Mouse (Mus musculus) layer of hippocampus, adult 8-10 months (tissue): ENCODE measurements around the gene Slc25a13. TPM values are rescaled to one million over a fixed set of nuclear protein-coding genes. Genes with fewer than 3 reads are reported as not detected.

Experiments used
- DNase-seq, 2 experiments: peaks; one replicate each; pipeline ENCODE4 v3.0.0; 2022; ENCODE audit warnings: low spot score in 2 of 2
- total RNA-seq, 4 experiments: library from RNA; stranded (reverse); gene quantifications; 2 replicates each; pipeline ENCODE4 v1.2.4; 2022

The Slc25a13 gene
- total RNA-seq, 4 experiments from 2014 or later = 3.3 to 6.7 (median 4.3) TPM

DNA sequence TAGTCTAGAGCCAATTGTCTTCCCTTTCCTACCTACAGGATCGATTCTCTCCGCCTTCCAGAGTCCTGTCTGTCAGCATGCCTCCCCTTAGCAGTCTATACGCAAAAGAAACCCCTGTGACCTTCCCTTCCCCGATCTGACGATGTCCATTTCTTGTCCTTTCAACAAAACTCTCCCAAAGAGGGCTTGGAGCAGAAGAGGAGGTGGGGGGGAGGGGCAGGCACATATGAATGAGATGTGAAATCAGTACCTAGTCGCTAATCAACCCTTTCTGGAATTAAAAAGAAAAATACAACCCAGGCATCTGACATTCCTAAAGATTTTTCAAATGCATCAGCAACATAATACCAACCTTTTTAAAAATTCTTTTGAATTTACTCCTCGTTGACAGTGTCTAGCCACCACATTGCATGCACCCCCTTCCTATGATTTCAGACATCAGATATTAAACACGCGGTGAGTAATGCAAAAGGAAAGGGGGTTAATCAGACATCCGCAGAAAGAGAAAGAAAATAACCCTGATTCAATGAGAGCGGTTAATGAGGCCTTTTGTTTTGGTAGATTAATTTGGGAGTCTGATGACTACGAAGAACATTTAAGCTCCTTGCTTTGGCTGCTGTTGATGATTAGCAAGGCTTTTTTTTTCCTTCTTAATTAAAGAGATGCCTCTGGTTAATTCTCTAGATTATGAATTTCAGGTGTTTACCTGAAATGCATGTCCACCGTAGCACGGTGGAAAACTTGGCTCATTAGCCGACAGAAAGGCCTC, 43.6 kb downstream of the Slc25a13 start:
- DNase-seq = no peak

DNA sequence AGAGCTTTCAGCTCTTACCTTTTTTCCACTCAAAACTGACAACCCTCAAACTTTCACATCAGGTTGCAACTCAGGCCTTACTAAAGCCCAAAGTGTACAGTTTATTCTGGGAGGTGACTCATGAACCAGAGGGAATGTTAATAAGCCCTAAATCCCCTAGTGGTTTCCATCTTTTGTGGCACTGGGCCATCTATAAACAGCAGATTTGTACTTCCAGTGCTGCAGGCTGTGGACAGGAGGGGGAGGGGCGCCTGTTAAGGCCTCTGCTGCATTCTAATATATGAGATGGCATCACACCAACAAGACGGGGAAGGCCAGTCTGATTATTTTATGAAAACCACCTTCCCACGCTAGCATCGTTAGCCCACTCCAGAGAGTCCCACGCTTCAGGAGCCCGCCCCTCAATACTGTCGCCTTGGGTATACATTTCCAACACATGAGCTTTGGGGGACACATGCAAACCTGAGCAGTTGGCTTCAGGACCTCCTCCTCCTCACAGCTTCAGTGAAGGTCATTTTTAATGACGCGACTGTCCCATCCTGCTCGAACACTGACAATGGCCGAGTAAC, 48.3 kb downstream of the Slc25a13 start:
- no peak for DNase-seq

DNA sequence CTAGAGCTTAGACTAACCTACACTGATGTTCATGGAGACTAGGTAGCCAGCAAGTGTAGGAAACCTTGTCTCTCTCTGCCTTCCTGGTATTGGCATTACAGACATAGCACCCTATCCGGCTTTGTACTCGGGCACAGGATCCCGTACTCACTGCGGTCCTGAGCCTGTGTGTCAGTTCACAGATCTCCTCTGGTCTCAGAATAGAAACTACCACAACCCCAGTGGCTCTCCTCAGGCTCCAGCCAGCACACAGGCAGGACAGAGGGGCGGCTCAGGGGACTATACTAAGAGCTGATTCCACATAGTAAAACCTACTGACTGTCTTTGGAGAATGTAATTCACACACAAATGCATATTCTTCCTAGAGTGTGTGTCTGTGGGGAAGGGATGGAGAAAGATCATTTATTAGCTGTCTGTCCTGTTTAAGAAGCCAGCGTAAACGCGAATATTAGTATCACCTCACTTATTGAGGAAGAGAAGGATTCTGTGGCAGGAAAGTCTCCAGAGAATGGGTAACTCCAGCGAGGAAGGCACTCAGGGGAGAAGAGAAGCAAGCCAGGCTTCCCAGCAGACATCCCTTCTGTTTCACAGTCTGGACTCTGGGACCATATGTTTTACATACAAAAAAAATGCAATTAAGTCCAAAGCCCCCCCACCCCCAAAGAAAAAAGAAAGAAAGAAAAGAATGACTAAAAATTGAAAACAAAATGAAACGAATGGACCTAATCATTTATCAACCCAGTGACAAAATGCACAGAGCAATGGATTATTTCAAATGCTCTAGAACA, 49.4 kb downstream of the Slc25a13 start:
- DNase-seq = no peak

DNA sequence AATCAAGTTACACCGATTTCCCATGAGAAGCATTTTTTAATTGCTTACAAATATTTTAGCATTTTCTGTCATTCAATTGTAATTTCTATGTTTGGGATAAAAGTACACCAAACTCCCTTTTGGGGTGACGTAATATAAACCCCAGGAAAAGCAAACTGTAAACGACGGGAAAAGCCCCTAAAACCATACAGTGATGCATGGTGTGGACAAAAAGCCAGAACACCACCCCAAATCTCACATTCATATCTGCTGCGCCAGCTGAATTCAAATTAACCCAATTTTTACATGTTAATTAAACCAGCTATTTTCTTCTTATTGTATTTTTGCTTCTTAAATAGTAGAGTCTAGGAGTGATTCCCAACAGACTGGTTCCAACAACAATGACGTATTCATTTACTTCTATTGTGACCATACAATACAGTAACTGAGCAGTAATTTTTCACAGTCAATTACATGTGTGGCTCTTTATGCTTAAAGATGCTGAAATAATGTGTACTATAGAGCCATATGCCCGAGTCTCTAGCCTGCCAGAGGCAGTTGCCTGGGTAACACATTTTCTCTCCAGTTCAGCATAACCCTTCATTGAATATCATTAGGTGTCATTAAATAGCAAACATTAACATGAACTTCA, 53.9 kb downstream of the Slc25a13 start:
- no peak for DNase-seq

DNA sequence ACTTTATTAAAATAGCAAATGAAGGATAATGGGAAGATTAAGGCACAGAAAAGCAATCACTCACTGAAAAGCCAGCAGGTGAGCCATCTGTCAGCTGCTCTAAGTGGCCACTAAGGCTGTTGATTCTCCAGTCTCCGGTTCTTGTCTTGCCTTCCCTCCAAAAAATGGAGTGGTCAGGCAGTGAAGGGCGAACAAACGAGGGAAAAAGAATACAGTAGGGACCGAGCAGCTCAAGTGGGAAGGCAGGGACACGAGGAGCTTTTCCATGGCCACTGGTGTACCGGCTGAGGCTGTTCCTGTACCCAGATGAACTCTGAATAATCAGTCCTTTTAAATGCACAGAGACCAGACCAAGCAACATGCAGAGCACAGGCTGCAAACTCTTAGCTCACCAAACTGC, 54.8 kb downstream of the Slc25a13 start:
- DNase-seq = no peak

DNA sequence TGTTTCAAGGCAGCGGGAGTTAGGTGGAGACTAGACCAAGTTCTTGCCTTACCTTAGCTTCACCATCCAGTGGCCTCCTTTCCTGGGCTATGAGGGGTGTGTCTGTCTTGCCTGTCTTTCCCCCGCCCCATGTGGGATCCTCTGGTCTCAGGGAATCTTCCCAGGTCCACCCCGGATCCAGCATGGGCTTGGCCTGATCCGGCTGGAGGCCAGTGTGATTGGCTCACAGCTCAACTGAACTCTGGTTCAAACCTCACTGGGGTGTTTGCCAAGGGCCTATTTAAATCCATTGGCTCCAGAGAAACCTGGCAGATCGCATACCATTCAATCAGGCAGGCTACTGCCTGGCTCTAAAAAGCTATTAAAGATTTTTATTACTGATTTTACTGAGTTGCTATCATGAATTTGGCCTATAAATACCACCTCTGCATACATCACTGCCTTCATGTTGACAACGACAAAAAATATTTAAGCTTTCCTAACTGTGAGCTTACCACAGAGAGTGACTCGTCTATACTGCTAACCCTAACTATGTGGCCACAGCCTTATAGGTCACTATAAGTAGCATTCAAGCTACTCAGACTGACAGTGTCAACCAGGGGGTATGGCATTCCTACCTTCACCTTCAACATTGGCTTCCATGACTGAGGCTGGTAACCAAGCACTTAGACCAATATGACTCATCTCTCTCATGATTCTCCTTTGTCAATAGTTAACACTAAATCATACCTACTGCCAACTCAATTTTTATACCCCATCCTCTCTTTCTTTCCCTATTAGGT, 56.1 kb downstream of the Slc25a13 start:
- DNase-seq = no peak

DNA sequence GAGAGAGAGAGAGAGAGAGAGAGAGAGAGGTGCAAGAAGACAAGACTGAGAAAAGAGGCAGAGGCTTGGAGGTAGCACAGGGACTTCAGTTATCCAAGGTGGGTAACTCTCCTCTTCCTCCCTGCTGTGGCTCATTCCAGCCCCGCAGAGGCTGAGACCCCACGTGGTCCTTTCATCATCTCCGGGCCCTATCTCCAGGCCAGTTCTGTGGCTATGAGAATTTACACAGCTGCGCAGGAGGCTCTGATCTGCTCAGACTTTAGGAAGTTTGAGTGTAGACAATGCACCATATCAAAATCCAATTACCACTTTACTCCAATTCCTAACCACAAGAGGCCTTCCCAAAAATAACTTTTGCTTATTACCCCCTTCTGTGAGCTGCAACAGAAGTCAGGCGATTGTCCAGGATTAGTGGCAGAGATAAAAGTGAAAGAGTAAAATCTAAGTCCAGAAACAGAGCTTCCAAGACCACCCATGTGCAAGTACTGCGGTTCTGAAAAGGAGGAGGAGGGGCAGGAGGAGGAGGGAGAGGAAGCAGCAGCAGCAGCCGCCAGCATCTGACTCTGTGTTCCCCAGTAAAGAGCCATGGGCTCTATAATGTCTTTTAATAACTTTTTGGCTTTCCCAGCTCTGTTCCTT, 57.6 kb downstream of the Slc25a13 start:
- DNase-seq = no peak

DNA sequence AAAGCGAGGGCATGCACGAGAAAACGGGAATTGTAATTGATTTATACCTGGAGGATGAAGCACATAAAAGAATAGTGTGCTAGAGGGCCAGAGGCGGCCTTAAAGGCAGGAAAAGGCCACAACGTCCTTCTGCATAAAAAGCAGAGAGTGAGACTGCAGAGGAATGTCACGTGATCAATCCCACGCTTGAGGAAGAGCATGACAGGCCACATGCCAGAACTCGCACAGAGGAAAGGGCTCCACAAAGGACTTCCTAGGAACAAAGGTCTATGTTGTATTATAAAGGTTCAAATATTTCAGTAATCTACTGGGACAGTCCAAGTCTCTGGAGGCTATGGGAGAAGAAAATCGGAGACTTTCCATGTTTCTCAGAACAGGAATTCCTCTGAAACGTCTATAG, 63.5 kb downstream of the Slc25a13 start:
- DNase-seq = no peak

DNA sequence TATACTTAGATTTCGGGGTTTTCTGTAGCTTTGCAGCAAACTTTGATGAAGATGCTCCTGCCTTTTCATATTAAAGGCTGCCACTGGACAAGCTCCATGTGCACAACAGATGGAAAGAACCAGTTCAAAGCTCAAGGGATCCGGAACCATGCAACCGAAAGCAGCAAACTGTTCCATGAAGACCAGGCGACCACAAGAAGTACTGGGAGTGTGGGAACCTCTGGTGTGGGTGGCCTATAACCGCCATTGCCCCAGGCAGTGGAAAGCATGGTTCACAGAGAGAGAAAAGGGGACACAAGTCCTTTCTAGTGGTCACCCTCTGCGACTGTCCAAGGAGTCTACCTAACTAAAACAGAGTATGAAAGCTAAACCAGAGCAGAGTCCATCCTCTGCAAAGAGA, 66.2 kb downstream of the Slc25a13 start:
- DNase-seq = no peak

DNA sequence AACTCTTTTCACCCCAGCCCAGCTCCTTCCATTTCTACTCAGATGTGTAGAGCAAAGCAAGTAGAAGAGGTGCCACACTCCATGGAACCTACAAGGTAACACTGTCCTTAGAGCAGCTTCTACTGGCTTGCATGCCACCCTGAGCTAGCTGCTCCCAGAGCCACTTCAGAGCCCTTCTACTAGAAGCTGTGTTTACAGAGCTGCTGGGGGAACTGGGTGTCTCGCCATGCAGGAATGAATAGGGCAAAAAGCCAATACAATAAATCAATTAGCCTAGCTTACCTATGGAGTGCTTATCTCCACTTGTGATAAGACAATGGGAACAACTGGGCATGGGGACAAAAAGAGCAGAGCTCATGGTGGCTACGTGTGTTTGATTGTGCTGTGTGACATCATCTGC, 67.2 kb downstream of the Slc25a13 start:
- DNase-seq = no peak

DNA sequence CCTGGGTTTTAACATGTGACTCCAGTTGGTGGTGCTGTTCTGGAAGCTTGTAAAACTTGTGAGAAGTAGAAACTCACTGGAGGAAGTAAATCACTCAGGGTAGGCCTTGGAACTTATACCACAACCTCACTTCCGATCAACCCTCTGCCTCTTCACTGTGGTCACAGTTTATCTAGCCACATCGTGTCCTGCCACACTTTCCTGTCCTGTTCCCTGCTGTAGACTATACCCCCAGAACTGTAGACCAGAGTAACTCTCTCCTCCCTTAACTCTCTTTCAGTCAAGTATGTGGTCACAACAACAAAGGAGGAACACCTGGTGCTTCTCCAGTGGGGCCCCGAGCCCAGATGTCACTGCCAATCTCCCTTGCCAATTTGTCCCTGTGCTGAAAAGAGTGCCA, 67.6 kb downstream of the Slc25a13 start:
- no peak for DNase-seq

DNA sequence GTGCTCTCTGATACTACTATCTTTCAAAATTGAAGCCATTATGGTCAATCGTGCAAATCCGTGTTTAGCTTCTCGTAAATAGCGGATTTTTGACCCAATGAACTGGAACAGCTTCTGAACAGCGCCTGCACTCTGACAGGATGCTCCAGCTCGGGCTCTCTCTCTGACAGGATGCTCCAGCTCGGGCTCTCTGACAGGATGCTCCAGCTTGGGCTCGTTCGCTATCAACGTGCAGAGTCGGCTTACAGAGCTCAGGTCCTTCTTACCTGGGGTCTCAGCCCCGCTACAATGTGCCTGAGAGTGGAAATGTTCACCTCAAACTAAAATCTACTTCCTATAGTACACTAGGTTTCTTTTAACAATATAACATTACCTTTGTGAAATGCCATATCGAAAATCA, 71.6 kb downstream of the Slc25a13 start:
- no peak for DNase-seq

DNA sequence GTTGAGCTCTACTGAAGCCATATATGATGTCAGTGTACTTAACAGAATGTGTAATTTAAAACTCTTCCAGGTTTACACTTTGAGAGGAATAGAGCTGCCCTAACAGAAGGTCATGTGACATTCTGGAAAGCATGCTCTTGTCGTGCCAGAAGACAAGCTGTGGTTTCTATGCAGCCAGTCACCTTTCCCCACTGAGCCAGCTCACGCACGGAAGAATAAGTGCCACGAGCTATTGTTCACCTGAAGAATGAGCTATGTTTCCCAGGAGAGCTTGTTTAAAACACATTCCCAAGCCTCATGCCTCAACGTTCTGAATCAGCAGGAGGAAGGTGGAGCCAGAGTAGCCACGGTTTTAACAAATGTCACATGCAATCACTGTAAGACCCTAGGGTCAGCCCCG, 73.4 kb downstream of the Slc25a13 start:
- DNase-seq = no peak

DNA sequence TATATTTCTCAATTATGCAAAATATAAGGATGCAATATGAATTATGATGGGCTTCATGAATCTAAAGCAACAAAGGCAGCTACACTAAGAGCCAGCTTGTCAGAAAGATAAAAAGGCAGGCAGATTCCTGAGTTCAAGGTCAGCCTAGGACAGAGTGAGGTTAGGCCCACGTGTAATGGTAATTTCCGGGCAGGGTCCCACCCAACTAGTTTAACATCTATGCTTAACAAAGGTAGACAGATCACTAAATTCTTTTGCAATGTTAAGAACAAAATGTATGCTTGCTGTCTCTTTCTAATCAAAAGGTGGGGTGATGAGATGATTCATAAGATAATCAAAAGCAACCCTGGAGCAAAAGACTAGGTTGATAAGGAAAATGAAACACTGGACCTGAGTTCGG, 76.6 kb downstream of the Slc25a13 start:
- no peak for DNase-seq

DNA sequence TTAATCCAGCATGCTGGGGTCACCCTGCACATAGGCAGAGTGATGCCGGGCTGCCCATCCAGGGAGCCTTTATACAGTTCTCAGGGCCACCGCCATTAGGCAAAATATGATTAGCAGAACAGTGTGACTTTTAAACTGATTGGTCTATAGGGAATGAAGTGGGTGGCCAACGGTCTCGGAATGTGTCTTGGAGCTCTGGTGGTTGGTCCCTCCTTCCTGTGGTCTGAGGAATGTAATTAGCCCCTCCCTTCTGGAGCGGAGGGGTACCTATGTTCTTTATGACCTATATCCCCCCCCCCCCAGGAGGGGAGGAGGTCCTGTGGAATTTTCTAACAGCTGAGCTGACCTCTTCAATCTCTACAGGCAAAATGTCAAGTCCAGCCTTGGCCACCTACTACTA, 77.9 kb downstream of the Slc25a13 start:
- no peak for DNase-seq

DNA sequence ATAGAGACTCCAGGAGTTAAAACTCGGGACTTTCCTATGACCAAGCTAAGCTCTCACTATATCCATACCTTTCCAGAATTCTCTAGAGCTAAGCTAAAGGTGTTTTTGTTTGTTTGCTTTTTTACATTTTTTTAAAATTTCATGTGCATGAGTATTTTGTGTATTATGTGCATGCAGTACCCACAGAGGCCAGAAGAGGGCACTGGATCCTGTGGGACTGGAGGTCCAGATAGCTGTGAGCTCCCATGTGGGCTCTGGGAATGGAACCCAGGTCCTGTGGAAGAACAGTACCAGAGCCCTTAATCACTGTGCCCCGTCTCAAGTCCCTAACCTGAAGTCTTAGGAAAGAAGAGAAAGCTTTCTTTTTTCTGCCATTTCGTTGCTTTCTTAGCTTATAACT, 80.2 kb downstream of the Slc25a13 start:
- no peak for DNase-seq

DNA sequence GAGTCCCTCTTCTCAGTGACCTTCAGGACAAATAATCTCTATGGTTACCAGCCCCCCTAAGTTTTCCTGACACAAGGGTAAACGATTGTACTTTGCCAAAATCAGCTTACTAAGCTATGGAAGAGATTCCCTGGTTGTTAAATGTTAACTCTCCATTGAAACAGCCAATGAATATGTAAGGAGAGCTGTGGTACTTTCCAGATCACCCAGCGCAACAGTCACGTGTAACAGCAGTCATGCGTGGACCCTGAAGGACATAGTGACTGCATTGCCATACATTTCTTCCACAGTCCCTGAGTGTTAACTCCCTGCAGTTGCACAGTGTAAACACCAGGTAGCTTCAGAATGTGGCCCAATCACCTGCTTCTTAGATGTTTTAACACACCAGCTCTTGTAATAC, 82.0 kb downstream of the Slc25a13 start:
- no peak for DNase-seq

DNA sequence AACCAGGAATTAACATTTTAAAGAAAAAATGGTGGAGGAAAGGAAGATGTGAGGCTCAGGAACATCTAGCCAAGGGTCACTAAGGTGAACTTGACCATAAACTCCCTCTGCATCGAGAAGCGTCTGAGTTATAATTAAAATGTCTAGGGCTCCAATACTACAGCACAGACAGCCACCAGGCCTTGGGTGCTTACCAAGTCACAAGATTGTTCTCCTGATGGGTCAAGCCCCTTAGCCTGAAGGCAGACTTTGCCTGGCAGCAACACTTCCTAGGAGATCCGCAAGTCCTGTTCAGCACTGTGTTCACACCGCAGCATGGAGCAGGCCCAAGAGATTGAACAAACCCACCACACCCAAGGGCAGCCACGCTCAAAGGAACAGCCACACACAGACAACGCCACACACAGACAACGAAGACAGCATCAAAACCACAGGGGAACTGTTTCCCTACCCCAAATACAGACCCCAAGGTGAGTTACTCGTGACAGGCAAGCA, 83.4 kb downstream of the Slc25a13 start:
- DNase-seq = no peak

DNA sequence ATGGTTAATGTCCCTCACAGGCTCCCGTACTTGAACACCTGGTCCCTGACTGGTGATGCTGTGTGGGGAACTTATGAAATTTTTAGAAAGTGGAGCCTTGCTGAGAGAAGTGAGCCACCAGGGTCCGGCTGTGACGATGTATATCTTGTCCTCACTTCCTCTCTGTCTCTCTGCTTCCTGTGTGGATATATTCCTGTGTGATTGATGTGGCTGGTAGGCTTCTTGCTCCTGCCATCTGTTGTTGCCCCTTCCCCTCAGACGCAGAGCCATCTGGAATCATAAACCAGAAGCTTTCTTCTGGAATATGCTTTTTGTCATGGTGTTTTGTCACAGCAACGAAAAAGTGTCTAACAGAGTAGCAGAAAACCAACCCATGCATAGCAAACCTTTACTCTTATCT, 84.9 kb downstream of the Slc25a13 start:
- DNase-seq = no peak

DNA sequence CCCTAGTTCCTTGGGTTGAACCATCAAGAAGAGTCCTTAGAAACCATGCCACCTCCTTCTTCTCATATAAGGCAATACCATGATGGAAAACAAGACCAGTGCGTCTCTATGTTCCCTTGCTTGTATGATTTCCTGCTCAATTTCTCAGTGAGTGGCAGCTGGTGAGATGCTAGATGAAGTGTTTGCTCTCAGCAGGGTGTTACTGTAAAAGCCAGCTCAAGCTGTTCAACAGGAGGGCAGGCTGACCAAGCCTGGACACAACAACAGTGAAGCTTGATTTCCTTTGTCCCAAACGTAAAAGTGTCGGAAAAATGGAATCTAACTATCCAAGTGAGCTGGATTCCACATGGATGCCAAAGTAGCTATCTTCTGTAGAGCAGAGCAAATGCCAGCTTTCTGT, 91.4 kb downstream of the Slc25a13 start:
- DNase-seq = no peak

DNA sequence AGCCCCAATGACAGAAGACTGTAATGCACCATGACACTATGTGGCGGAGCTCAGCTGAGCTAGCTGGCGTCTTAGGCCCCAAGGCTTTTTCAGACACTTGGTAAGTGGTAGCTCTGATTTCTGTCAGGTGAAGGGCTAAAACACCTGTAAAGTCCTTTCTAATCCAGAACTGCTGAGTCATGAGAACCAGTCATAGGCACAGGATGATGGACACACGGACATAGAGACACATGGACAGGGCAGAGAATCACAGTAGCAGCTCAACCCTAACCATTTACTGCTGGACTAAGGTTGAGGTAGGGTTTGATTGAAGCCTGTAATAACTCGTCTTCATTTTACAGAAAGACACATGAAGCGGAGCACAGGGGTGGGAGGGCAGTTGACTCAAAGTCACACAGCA, 95.1 kb downstream of the Slc25a13 start:
- DNase-seq = no peak
